9 mouse cellular contexts compared by ENCODE assay signal in the genomic region with DNA sequence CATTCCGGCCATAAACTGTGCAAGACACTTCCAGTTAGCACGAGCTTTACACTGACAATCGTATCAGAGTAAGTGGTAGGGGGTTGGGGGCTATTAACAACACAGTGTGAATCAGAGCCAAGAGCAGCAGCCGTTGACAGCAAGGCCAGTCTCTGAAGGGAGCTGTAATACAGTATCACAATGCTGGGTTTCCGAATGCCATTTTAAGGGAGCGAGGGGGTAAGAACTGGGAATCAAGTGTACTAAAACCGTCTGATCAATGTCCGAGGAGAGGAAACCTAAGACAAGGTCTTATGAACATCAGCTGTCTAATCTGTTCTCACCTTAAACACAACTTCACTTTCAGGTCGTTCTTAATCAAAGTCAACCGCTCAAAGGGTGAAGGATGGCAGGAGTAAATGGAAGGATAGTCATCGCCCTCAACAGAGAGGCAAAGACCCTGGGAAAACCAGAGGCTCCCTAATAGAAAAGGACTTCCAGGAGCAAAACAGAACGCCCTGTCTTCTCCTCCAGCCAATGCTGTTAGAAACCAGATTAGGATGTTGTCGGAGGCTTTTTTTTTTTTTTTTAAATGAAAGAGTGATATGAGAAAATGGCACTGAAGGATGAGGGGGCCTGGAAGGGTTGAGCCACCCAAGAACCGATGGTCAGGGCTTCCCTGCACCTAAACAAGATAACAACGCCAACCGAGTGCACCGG. TPM values are rescaled to one million over a fixed set of nuclear protein-coding genes. Genes with fewer than 3 reads are reported as not detected.
DNase-seq lines count a peak whose midpoint lies in the region; ATAC-seq and TF ChIP-seq lines count a peak whose summit lies in the region.
"Had no signal": no experiment of that assay in that cellular context is flagged by ENCODE, and none has a peak within 500 bp of the region (broad histone marks: within the 10 kb centered on the region; RNA-seq: fewer than 3 reads in every experiment).

No protein-coding gene starts in this region.

- H3K36me3 ChIP-seq in hindbrain, embryonic 14.5 days (replicated peaks; ENCODE audit: control insufficient read depth, insufficient read depth) = no peaks in the 10 kb centered on the region
- H3K36me3 ChIP-seq in midbrain, embryonic 16.5 days (ENCODE audit: control insufficient read depth, insufficient read depth, low read length) = no peaks in the 10 kb centered on the region

- no peaks in the 10 kb centered on the region for H3K9me3 ChIP-seq in hindbrain, embryonic 14.5 days (ENCODE audit: control insufficient read depth, low read length)
- H3K9me3 ChIP-seq in midbrain, embryonic 16.5 days (replicated peaks; ENCODE audit: control insufficient read depth, low read length, poor library complexity, severe bottlenecking) = no peaks in the 10 kb centered on the region

- H3K9ac ChIP-seq in hindbrain, embryonic 14.5 days = peak overlapping the region; percentile 87
- peak overlapping the region; percentile 92 for H3K9ac ChIP-seq in midbrain, embryonic 16.5 days (ENCODE audit: low read depth, low read length)

- intact Hi-C loops in gastrocnemius, adult 2 months (cut with DNase I) = loop anchor here (10.0 kb wide), 1 partner anchor 264 kb away; a partner anchor contains a TSS
- intact Hi-C loops in left cerebral cortex, postnatal 36 days (cut with DNase I) = loop anchor here (2.0 kb wide), 1 partner anchor 172 kb away; a partner anchor contains a TSS

- DNase-seq in gastrocnemius, adult 2 months = no peak
- DNase-seq in gastrocnemius, adult 8-10 months (ENCODE audit: low spot score in 2 of 2) = no peak
- peak; percentile 47 for DNase-seq in adipocyte (ENCODE audit: low spot score)
- DNase-seq in hindbrain, embryonic 14.5 days (ENCODE audit: low spot score) = peak; percentile 46
- DNase-seq in left cerebral cortex, postnatal 36 days (ENCODE audit: low spot score in 2 of 2) = peak; percentile 13 to 16
- peak; percentile 7 for DNase-seq in thymus, postnatal 14 days

- no peak for ATAC-seq in hindbrain, embryonic 14.5 days (ENCODE audit: low FRiP score)
- no peak for ATAC-seq in midbrain, embryonic 16.5 days

- no peaks in the 10 kb centered on the region for H3K4me1 ChIP-seq in embryonic fibroblast, embryonic 13.5 days (ENCODE audit: control insufficient read depth, insufficient read depth, low read length)
- H3K4me1 ChIP-seq in hindbrain, embryonic 14.5 days (replicated peaks; ENCODE audit: control insufficient read depth, insufficient read depth, low read length) = peaks cover 20% of the 10 kb centered on the region; the same call in 1 of the 2 replicates
- H3K4me1 ChIP-seq in midbrain, embryonic 16.5 days (ENCODE audit: control insufficient read depth, insufficient read depth, low read length) = peaks cover 22% of the 10 kb centered on the region

- peak overlapping the region; percentile 76 for H3K4me2 ChIP-seq in hindbrain, embryonic 14.5 days (replicated peaks)
- peak overlapping the region; percentile 83 for H3K4me2 ChIP-seq in midbrain, embryonic 16.5 days (ENCODE audit: low read length)

- under 1% methylated on average over 17 of the region's 17 CpGs for WGBS in hindbrain, embryonic 14.5 days
- WGBS in midbrain, embryonic 16.5 days = under 1% methylated on average over 17 of the region's 17 CpGs

- no peaks in the 10 kb centered on the region for H3K27me3 ChIP-seq in hindbrain, embryonic 14.5 days (ENCODE audit: control insufficient read depth, insufficient read depth, low read length)
- H3K27me3 ChIP-seq in midbrain, embryonic 16.5 days (ENCODE audit: control insufficient read depth, insufficient read depth, low read depth, low read length) = no peaks in the 10 kb centered on the region
- H3K27me3 ChIP-seq: Patski had no signal

- H3K4me3 ChIP-seq in gastrocnemius, adult 2 months = peak overlapping the region; percentile 94
- peak overlapping the region; percentile 82 for H3K4me3 ChIP-seq in embryonic fibroblast, embryonic 13.5 days (ENCODE audit: insufficient read depth, low read length)
- peak overlapping the region; percentile 78 for H3K4me3 ChIP-seq in hindbrain, embryonic 14.5 days (replicated peaks; ENCODE audit: low read length)
- H3K4me3 ChIP-seq in midbrain, embryonic 16.5 days (ENCODE audit: low read depth, low read length) = peak overlapping the region; percentile 94

- TF ChIP-seq POLR2A in embryonic fibroblast, embryonic 13.5 days (IDR thresholded peaks at IDR 0.05; ENCODE audit: low read depth, low read length) = no peak

- peak overlapping the region; percentile 96 for H3K27ac ChIP-seq in gastrocnemius, adult 2 months
- peak overlapping the region; percentile 30 for H3K27ac ChIP-seq in embryonic fibroblast, embryonic 13.5 days (ENCODE audit: insufficient read depth, low read length)
- H3K27ac ChIP-seq in hindbrain, embryonic 14.5 days = peak overlapping the region; percentile 91
- peak overlapping the region; percentile 91 for H3K27ac ChIP-seq in midbrain, embryonic 16.5 days (ENCODE audit: low read length)

- no peak for TF ChIP-seq CTCF in gastrocnemius, adult 2 months (IDR thresholded peaks at IDR 0.05)
- TF ChIP-seq CTCF in embryonic fibroblast, embryonic 13.5 days (IDR thresholded peaks at IDR 0.05; ENCODE audit: borderline replicate concordance, insufficient read depth, low read length) = no peak

RNA-seq across cellular contexts. Expression of a gene that starts 1.0 kb away (rescaled TPM):
- 10 to 100 TPM; 11.3 to 12.0 TPM for total RNA-seq in gastrocnemius, adult 2 months (2021)
- 10 to 100 TPM; 10.9 to 14.7 (median 12.1) TPM for total RNA-seq in gastrocnemius, adult 8-10 months (2022)
- 49.9 and 52.8 TPM in 2 replicates for polyA plus RNA-seq in embryonic fibroblast, embryonic 13.5 days (2011; ENCODE audit: insufficient read length, low read depth, missing spikeins)
- 17.3 and 18.8 TPM in 2 replicates for polyA plus RNA-seq in hindbrain, embryonic 14.5 days (2014; fragmentation: Nextera tagmentation; extraction: Ambion mirVana)
- total RNA-seq in left cerebral cortex, postnatal 36 days (2021) = 100 to 1,000 TPM; 111 to 117 TPM
- 12.3 and 13.4 TPM in 2 replicates for polyA plus RNA-seq in midbrain, embryonic 16.5 days (2015; fragmentation: Nextera tagmentation; extraction: Ambion mirVana)

RNA-seq across cellular contexts. Expression of a gene that starts 31.3 kb away (rescaled TPM):
- total RNA-seq in gastrocnemius, adult 2 months (2021) = not detected
- total RNA-seq in gastrocnemius, adult 8-10 months (2022) = not detected
- not detected in 2 replicates for polyA plus RNA-seq in embryonic fibroblast, embryonic 13.5 days (2011; ENCODE audit: insufficient read length, low read depth, missing spikeins)
- 0.97 and 1.9 TPM in 2 replicates for polyA plus RNA-seq in hindbrain, embryonic 14.5 days (2014; fragmentation: Nextera tagmentation; extraction: Ambion mirVana)
- not detected for total RNA-seq in left cerebral cortex, postnatal 36 days (2021)
- polyA plus RNA-seq in midbrain, embryonic 16.5 days (2015; fragmentation: Nextera tagmentation; extraction: Ambion mirVana) = 0.44 and 0.48 TPM in 2 replicates

Comparison
In these comparisons a context has a peak if more than half of its experiments do, and no peak if none do; other contexts are left out.
1. DNase-seq: peak in adipocyte (single experiment), hindbrain, embryonic 14.5 days (single experiment), left cerebral cortex, postnatal 36 days (2 of 2) and thymus, postnatal 14 days (single experiment); none in gastrocnemius, adult 2 months (single experiment) and gastrocnemius, adult 8-10 months (0 of 2).
2. H3K27ac ChIP-seq: peak in every context shown above with its lines; median percentile 96 in gastrocnemius, adult 2 months; 91 in hindbrain, embryonic 14.5 days; 91 in midbrain, embryonic 16.5 days; 30 in embryonic fibroblast, embryonic 13.5 days.
3. RNA of a gene that starts 1.0 kb away (total RNA-seq): 111 to 117 TPM in left cerebral cortex, postnatal 36 days; 10.9 to 14.7 TPM in gastrocnemius, adult 8-10 months and 11.3 to 12.0 TPM in gastrocnemius, adult 2 months; every median in the first group is over 4 times any median in the second.
4. Peak in every context shown above with its lines, with median percentiles within 50 percentile points of each other: H3K4me3 ChIP-seq.